Mouse (Mus musculus): ENCODE measurements around the gene Plcd1. TPM values are rescaled to one million over a fixed set of nuclear protein-coding genes. Genes with fewer than 3 reads are reported as not detected.
A peak's percentile ranks its signal among the peaks of the same experiment; 100 is the strongest.

Gene Plcd1
- polyA plus RNA-seq, 1 experiment from 2014 or later, result 0.85 TPM

DNA sequence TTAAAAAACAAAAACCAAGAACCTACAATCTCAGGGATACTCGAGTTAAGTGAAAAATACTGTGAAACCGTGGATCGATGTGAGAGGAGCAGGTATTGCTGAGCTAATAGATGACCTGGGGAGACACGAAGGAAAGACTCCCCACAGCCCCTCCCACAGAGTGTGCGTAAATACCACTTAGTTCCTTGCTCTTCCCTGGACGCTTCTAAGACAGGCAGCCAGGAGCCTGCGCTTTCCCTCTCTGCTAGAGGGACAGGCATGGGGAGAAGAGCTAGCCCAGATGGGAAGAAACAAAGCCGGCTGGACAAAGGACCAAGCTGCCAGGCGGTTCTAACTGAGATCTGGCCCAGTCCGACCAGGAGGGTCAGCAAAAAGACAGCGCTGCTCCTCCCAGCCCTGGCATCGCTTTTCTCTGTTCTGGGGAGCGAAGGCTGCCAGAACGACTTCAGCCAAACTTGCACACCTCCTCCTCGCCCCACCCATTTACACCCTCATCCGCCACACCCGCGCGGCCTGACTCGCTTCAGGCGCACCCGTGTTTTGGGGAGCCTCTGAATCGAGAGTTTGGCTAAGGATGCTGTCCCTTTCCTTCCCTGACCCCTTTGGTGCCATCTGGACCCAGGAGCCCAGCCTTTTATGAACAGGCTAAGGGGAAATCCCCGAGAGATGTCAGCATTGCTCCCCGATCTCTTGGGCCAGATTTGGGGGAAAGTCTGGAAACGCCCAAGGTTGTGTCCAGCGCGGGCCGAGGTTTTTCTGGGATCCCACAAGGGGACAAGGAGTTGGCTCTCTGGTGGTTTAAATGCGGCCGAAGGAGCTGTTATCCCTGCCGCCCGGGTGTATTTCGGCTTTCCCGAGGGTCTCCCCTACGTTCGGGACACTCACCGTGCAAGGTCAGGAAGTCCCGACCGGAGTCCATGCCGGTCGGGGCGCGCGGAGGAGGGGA is 556 bp downstream of the Plcd1 start:
- no peak overlapping the region for H3K27ac ChIP-seq (ENCODE audit: low read depth)
- H3K4me3 ChIP-seq (ENCODE audit: low read depth, low read length), result peak overlapping the region; percentile 49
- no peaks in the 10 kb centered on the region for H3K9me3 ChIP-seq (ENCODE audit: low read length)
- 5% methylated on average over 45 of the region's 45 CpGs for WGBS (ENCODE audit: insufficient replicate concordance)
- H3K9ac ChIP-seq (replicated peaks), result 0 out of 2 replicates have a peak overlapping the region, but pooled peaks have one; percentile 16
- DNase-seq (no peak), ATAC-seq (no peak)
- peaks cover 47% of the 10 kb centered on the region for H3K27me3 ChIP-seq (ENCODE audit: insufficient read depth, low read length)
- H3K4me2 ChIP-seq (ENCODE audit: low read depth, low read length), result peak overlapping the region; percentile 71
- H3K4me1 ChIP-seq (ENCODE audit: insufficient read depth), result peaks cover 8% of the 10 kb centered on the region
- no peaks in the 10 kb centered on the region for H3K36me3 ChIP-seq (replicated peaks; ENCODE audit: insufficient read depth, low read length)
- TF ChIP-seq EP300 (IDR thresholded peaks at IDR 0.05; ENCODE audit: low read depth), result no peak
- no peak for TF ChIP-seq CTCF (IDR thresholded peaks at IDR 0.05; ENCODE audit: low read depth)

DNA sequence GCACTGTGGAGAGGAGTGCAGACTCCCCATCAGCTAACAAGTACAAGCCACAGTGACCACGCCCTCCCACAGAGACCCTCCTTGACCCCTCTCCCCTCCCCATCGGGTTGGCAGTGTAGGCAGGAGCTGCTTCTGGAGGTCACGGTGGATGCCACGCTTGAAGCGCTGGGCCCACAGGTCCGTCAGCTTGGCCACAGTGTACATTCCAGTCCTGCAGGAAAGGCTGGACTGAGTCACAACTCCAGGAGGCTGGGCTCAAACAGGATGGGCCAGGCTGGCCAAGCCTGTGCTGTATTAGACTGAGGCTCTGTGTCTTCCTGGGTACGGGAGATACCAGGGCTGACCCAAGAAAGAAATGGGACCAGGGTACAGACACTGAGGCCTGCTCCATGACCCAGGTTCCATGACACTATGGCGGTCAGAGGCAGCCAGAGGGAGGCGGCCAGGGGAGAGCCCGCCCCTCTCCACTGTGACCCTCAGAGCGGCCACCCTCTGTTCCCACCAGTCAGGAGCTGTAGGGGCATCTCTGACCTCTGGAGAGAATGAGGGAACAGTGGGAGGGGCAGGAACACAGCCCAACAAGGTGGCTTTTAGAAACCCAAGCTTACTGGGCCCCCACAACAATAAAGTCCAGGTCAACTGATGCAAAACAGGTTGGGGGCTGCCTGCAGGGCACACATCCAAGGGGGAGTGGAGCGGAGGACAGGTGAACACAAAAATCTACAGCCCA is 1.6 kb downstream of the Plcd1 start:
- DNase-seq (no peak), ATAC-seq (no peak)
- no peak for TF ChIP-seq CTCF (IDR thresholded peaks at IDR 0.05; ENCODE audit: low read depth)
- no peak for TF ChIP-seq EP300 (IDR thresholded peaks at IDR 0.05; ENCODE audit: low read depth)
- Histone ChIP-seq H3K27me3 (ENCODE audit: insufficient read depth, low read length) (peaks cover 47% of the 10 kb centered on the region), H3K4me1 (ENCODE audit: insufficient read depth) (peaks cover 9% of the 10 kb centered on the region), H3K9me3 (ENCODE audit: low read length) (no peaks in the 10 kb centered on the region), H3K27ac (ENCODE audit: low read depth) (no peak overlapping the region), H3K4me2 (ENCODE audit: low read depth, low read length) (no peak overlapping the region), H3K36me3 (replicated peaks; ENCODE audit: insufficient read depth, low read length) (no peaks in the 10 kb centered on the region), H3K4me3 (ENCODE audit: low read depth, low read length) (no peak overlapping the region), H3K9ac (replicated peaks) (no peak overlapping the region)
- 70% methylated on average over 12 of the region's 12 CpGs for WGBS (ENCODE audit: insufficient replicate concordance)

DNA sequence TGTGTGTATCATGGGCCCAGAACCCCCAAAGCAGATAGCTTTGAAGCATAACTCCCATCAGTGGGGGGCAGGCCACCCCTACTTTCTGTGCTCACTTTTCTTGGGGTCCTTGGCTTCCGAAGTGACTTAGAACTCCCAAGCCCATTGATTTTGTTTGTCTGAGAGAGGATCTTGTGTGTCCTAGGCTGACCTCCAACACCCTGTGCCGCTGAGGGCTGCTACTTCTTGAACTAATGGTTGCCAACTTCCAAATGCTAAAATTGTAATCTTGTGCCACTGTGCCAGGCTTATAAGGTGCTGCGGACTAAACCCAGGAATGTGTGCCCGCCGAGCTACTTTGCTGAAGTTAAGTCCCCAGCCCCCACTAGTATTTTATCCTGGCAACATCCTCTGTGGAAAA is 2.8 kb downstream of the Plcd1 start:
- Histone ChIP-seq H3K27ac (ENCODE audit: low read depth) (no peak overlapping the region), H3K4me2 (ENCODE audit: low read depth, low read length) (no peak overlapping the region), H3K9me3 (ENCODE audit: low read length) (no peaks in the 10 kb centered on the region), H3K27me3 (ENCODE audit: insufficient read depth, low read length) (peaks cover 47% of the 10 kb centered on the region), H3K36me3 (replicated peaks; ENCODE audit: insufficient read depth, low read length) (no peaks in the 10 kb centered on the region), H3K4me3 (ENCODE audit: low read depth, low read length) (no peak overlapping the region), H3K9ac (replicated peaks) (no peak overlapping the region), H3K4me1 (ENCODE audit: insufficient read depth) (peaks cover 9% of the 10 kb centered on the region)
- no peak for TF ChIP-seq EP300 (IDR thresholded peaks at IDR 0.05; ENCODE audit: low read depth)
- no peak for TF ChIP-seq CTCF (IDR thresholded peaks at IDR 0.05; ENCODE audit: low read depth)
- 85% methylated on average over 5 of the region's 5 CpGs for WGBS (ENCODE audit: insufficient replicate concordance)
- ATAC-seq, result no peak
- DNase-seq, result no peak

DNA sequence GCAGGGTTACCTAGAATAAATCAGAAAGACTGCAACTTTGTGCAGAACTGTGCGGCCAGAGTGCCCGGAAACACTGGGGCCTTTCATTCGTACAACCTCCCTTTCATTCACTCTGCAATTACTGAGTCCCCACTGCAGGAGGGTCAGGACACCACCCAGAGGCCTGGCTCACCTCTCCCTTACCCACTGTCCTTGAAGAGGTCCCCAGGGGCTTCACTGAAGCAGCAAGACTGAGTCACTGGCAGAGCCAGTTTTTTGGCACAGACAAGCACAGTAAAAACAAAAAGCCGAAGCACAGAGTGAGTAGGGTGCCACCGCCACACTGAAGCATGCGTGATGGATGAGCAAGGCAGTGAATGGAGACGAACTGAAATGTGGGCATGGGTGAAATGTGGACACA is 3.9 kb downstream of the Plcd1 start:
- H3K27me3 ChIP-seq (ENCODE audit: insufficient read depth, low read length), result peaks cover 41% of the 10 kb centered on the region
- no peak overlapping the region for H3K4me2 ChIP-seq (ENCODE audit: low read depth, low read length)
- H3K9ac ChIP-seq (replicated peaks), result no peak overlapping the region
- ATAC-seq (no peak), DNase-seq (no peak)
- H3K4me3 ChIP-seq (ENCODE audit: low read depth, low read length), result no peak overlapping the region
- TF ChIP-seq EP300 (IDR thresholded peaks at IDR 0.05; ENCODE audit: low read depth), result no peak
- TF ChIP-seq CTCF (IDR thresholded peaks at IDR 0.05; ENCODE audit: low read depth), result no peak
- H3K4me1 ChIP-seq (ENCODE audit: insufficient read depth), result peaks cover 9% of the 10 kb centered on the region
- H3K36me3 ChIP-seq (replicated peaks; ENCODE audit: insufficient read depth, low read length), result no peaks in the 10 kb centered on the region
- 86% methylated on average over 7 of the region's 7 CpGs for WGBS (ENCODE audit: insufficient replicate concordance)
- no peak overlapping the region for H3K27ac ChIP-seq (ENCODE audit: low read depth)
- no peaks in the 10 kb centered on the region for H3K9me3 ChIP-seq (ENCODE audit: low read length)

DNA sequence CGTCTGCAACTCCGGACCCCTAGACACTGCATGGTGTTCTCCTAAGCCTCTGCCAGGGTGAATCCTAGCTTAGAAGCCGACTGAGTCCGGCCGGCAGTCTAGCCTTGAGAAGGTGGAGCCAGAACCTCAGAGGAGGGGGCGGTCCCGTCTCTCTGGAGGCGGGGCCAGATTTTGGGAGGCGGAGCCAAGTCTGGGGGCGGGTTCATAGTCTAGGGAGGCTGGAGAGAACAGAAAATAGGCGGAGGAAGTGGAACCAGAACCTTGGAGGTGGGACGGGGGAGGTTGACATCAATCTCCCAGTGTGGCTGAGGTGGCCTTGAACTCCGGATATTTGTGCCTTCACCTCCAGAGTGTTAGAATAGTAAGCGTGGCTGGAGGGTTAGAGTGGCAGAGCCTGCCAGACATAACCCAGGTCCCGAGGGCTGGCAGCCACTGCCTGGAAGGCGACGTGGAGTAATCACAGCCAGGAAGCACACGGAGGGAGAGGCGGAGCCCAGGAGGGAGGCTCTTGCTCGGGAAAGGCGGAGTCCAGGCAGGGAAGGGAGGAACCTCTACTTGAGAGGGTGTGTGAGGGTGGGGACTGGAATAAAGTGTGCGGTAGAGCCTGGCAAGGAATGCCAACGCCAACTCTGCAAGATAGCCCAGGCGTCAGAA is 5.0 kb downstream of the Plcd1 start:
- no peak for TF ChIP-seq CTCF (IDR thresholded peaks at IDR 0.05; ENCODE audit: low read depth)
- no peak for TF ChIP-seq EP300 (IDR thresholded peaks at IDR 0.05; ENCODE audit: low read depth)
- Histone ChIP-seq H3K9ac (replicated peaks) (no peak overlapping the region), H3K27me3 (ENCODE audit: insufficient read depth, low read length) (peaks cover 29% of the 10 kb centered on the region), H3K27ac (ENCODE audit: low read depth) (0 out of 2 replicates have a peak overlapping the region, but pooled peaks have one; percentile 23), H3K4me2 (ENCODE audit: low read depth, low read length) (peak overlapping the region; percentile 65), H3K9me3 (ENCODE audit: low read length) (no peaks in the 10 kb centered on the region), H3K36me3 (replicated peaks; ENCODE audit: insufficient read depth, low read length) (no peaks in the 10 kb centered on the region), H3K4me1 (ENCODE audit: insufficient read depth) (peaks cover 9% of the 10 kb centered on the region), H3K4me3 (ENCODE audit: low read depth, low read length) (peak overlapping the region; percentile 41)
- ATAC-seq, result peak; percentile 80
- WGBS (ENCODE audit: insufficient replicate concordance), result 1% methylated on average over 24 of the region's 24 CpGs
- DNase-seq, result peak; percentile 88

DNA sequence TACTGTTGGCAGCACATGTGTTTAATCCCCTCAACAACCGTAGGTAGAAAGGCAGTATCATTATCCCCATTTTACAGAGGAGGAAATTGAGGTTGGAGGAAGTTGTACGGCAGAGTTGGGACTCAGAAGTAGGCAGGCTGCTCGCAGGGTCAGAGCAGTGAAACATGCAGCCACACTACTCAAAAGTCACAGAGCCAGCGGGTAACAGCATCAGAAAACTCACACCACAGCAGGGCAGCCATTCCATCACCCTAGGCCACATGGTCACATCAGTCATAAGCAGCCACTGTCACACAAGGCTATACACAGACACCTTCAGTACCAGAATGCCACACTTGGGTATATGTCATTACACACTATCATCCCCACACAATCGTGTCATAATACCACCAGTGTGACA is 6.0 kb downstream of the Plcd1 start:
- H3K4me3 ChIP-seq (ENCODE audit: low read depth, low read length), result no peak overlapping the region

More for the DNA sequence above, 6.0 kb downstream of the Plcd1 start:
- Histone ChIP-seq H3K27ac (ENCODE audit: low read depth) (no peak overlapping the region), H3K27me3 (ENCODE audit: insufficient read depth, low read length) (peaks cover 19% of the 10 kb centered on the region), H3K36me3 (replicated peaks; ENCODE audit: insufficient read depth, low read length) (no peaks in the 10 kb centered on the region), H3K9me3 (ENCODE audit: low read length) (no peaks in the 10 kb centered on the region), H3K4me1 (ENCODE audit: insufficient read depth) (peaks cover 9% of the 10 kb centered on the region; the same call in 1 of the 2 replicates), H3K9ac (replicated peaks) (no peak overlapping the region), H3K4me2 (ENCODE audit: low read depth, low read length) (no peak overlapping the region)
- TF ChIP-seq CTCF (IDR thresholded peaks at IDR 0.05; ENCODE audit: low read depth) (no peak), EP300 (IDR thresholded peaks at IDR 0.05; ENCODE audit: low read depth) (no peak)
- DNase-seq, result no peak
- WGBS (ENCODE audit: insufficient replicate concordance), result 62% methylated on average over 5 of the region's 5 CpGs
- no peak for ATAC-seq

Measured in liver, postnatal 0 days (tissue).